Mouse (Mus musculus): ENCODE measurements at regions not wholly inside any gene's neighbourhood (a gene's known extent, or its start where the extent isn't known, plus 50 kb on each side); places are given as distances from the start of the nearest gene placed in this dataset.

DNA sequence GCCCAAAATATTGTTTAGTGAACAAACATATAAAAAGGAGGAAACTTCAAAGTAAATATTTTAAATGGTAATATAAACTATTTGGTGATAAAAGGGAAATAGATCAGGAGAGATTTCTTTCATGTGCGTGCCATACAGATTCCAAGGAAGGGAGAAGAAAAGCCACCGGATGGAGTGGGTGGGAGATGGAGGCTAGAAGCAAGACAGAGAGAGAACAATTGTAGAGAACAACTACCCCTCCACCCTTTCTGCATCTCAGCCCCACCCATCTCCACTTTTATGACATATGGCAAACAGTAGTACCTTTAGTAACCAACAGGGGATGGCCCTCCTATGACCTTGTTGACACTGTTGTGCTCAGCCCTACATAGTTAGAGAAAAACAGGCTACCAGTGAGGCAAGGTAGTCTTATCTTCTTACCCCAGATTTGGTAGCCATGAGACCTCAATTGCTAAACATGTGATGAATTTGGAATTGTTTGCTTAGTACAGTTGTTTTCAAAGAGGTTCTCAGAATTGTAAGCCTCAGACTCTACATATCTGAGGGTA is 516.9 kb upstream of the A1bg start:
- TF ChIP-seq POLR2A (IDR thresholded peaks at IDR 0.05; ENCODE audit: insufficient read length, low read depth) (no peak), MAX (IDR thresholded peaks at IDR 0.05; ENCODE audit: low read depth) (no peak), MYOD1 (IDR thresholded peaks at IDR 0.05; ENCODE audit: control insufficient read depth in 1 of 3, insufficient read length in 2 of 3, low read depth in 2 of 3) (no peak), TCF12 (IDR thresholded peaks at IDR 0.05; ENCODE audit: insufficient read depth, poor library complexity, severe bottlenecking) (no peak), POLR2AphosphoS2 (IDR thresholded peaks at IDR 0.05; ENCODE audit: insufficient read length, low read depth) (no peak), E2F4 (IDR thresholded peaks at IDR 0.05; ENCODE audit: insufficient read depth) (no peak), SRF (IDR thresholded peaks at IDR 0.05; ENCODE audit: control insufficient read depth, insufficient read length, low read depth) (no peak), MYOG (IDR thresholded peaks at IDR 0.05; ENCODE audit: control insufficient read depth in 1 of 3, insufficient read depth in 1 of 3, insufficient read length in 2 of 3, low read depth in 2 of 3) (no peak)

Measured in myocyte (in vitro differentiated cells).